Comparison of ENCODE assay signal across 26 mouse cellular contexts in genomic region chr17:28283199-28283598, GRCm38 (mm10). TPM values are rescaled to one million over a fixed set of nuclear protein-coding genes. Genes with fewer than 3 reads are reported as not detected.
A peak's percentile ranks its signal among the peaks of the same experiment; 100 is the strongest.
DNase-seq lines count a peak whose midpoint lies in the region; ATAC-seq and TF ChIP-seq lines count a peak whose summit lies in the region.
"Had no signal": no experiment of that assay in that cellular context is flagged by ENCODE, and none has a peak within 500 bp of the region (broad histone marks: within the 10 kb centered on the region; RNA-seq: fewer than 3 reads in every experiment).

No protein-coding gene starts in this region.

- TF ChIP-seq CTCF in intestine, postnatal 0 days (IDR thresholded peaks at IDR 0.05; ENCODE audit: low read depth): no peak
- TF ChIP-seq CTCF in lung, postnatal 0 days (IDR thresholded peaks at IDR 0.05): no peak
- no peak for TF ChIP-seq CTCF in layer of hippocampus, adult 2 months (conservative IDR thresholded peaks at IDR 0.05)

- H3K4me3 ChIP-seq in intestine, postnatal 0 days (ENCODE audit: low read depth, low read length): no peak overlapping the region
- no peak overlapping the region for H3K4me3 ChIP-seq in intestine, embryonic 15.5 days (replicated peaks)
- no peak overlapping the region for H3K4me3 ChIP-seq in lung, postnatal 0 days (ENCODE audit: low read depth, low read length)
- H3K4me3 ChIP-seq in layer of hippocampus, adult 2 months: no peak overlapping the region
- H3K4me3 ChIP-seq: embryonic facial prominence, embryonic 12.5 days; embryonic facial prominence, embryonic 15.5 days; gastrocnemius, adult 2 months; heart, adult 2 months; heart, embryonic 10.5 days; heart, embryonic 13.5 days; hindbrain, embryonic 15.5 days had no signal

- DNase-seq in lung, postnatal 0 days (ENCODE audit: low spot score): peak; percentile 42
- no peak for DNase-seq in lung, adult 18-20 months
- no peak for DNase-seq in adrenal gland, postnatal 14 days
- no peak for DNase-seq in ovary, adult 18-20 months (ENCODE audit: low spot score)
- no peak for DNase-seq in layer of hippocampus, adult 2 months (ENCODE audit: low spot score in 2 of 2)
- DNase-seq: adrenal gland, adult 2 months; adrenal gland, postnatal 25 days; cerebellum, adult 18-20 months; cerebellum, adult 9-10 months; cerebellum, postnatal 14 days; forebrain, postnatal 0 days; gastrocnemius, adult 2 months; gastrocnemius, postnatal 14 days; heart, adult 2 months; heart, postnatal 14 days; heart, postnatal 4 days had no signal

- no peak for TF ChIP-seq EP300 in lung, postnatal 0 days (IDR thresholded peaks at IDR 0.05)

- H3K27ac ChIP-seq in intestine, postnatal 0 days (ENCODE audit: low read depth, low read length): no peak overlapping the region
- H3K27ac ChIP-seq in intestine, embryonic 15.5 days: no peak overlapping the region
- no peak overlapping the region for H3K27ac ChIP-seq in lung, postnatal 0 days (ENCODE audit: low read length)
- no peak overlapping the region for H3K27ac ChIP-seq in layer of hippocampus, adult 2 months
- H3K27ac ChIP-seq: embryonic facial prominence, embryonic 12.5 days; embryonic facial prominence, embryonic 15.5 days; gastrocnemius, adult 2 months; heart, adult 2 months; heart, embryonic 10.5 days; heart, embryonic 13.5 days; hindbrain, embryonic 15.5 days had no signal

- peak overlapping the region; percentile 37; the same call in 1 of the 2 replicates for H3K4me2 ChIP-seq in intestine, postnatal 0 days (replicated peaks; ENCODE audit: low read depth)
- no peak overlapping the region for H3K4me2 ChIP-seq in intestine, embryonic 15.5 days (replicated peaks)
- no peak overlapping the region for H3K4me2 ChIP-seq in lung, postnatal 0 days (replicated peaks; ENCODE audit: low read depth, low read length)
- H3K4me2 ChIP-seq: embryonic facial prominence, embryonic 12.5 days; embryonic facial prominence, embryonic 15.5 days; heart, embryonic 13.5 days; hindbrain, embryonic 15.5 days had no signal

- 69% methylated on average over 10 of the region's 10 CpGs for WGBS in intestine, postnatal 0 days
- WGBS in intestine, embryonic 15.5 days: 84% methylated on average over 10 of the region's 10 CpGs
- WGBS in lung, postnatal 0 days: 68% methylated on average over 10 of the region's 10 CpGs

- no peak for ATAC-seq in intestine, postnatal 0 days
- no peak for ATAC-seq in intestine, embryonic 15.5 days
- ATAC-seq in lung, postnatal 0 days: no peak
- peak; percentile 36; the same call in 1 of the 2 replicates for ATAC-seq in megakaryocyte, adult 5-6 weeks (ENCODE audit: poor library complexity, severe bottlenecking)
- ATAC-seq: forebrain, embryonic 14.5 days; forebrain, postnatal 0 days; Patski had no signal

- no peaks in the 10 kb centered on the region for H3K27me3 ChIP-seq in intestine, postnatal 0 days (replicated peaks; ENCODE audit: control insufficient read depth, insufficient read depth, low read length)
- no peaks in the 10 kb centered on the region for H3K27me3 ChIP-seq in intestine, embryonic 15.5 days (replicated peaks)
- no peaks in the 10 kb centered on the region for H3K27me3 ChIP-seq in lung, postnatal 0 days (replicated peaks; ENCODE audit: insufficient read depth, low read length)
- H3K27me3 ChIP-seq: embryonic facial prominence, embryonic 12.5 days; embryonic facial prominence, embryonic 15.5 days; heart, embryonic 13.5 days; hindbrain, embryonic 15.5 days; Patski had no signal

- H3K4me1 ChIP-seq in intestine, postnatal 0 days (replicated peaks; ENCODE audit: control insufficient read depth, insufficient read depth, low read length): 0 out of 2 replicates have a peak, but pooled peaks cover 6% of the 10 kb centered on the region
- H3K4me1 ChIP-seq in intestine, embryonic 15.5 days (replicated peaks): peaks cover 74% of the 10 kb centered on the region
- H3K4me1 ChIP-seq in lung, postnatal 0 days (ENCODE audit: insufficient read depth, low read depth, low read length): peaks cover 18% of the 10 kb centered on the region; the same call in 1 of the 2 replicates

- H3K36me3 ChIP-seq in intestine, postnatal 0 days (ENCODE audit: control insufficient read depth, insufficient read depth): no peaks in the 10 kb centered on the region; the same call in 1 of the 2 replicates
- no peaks in the 10 kb centered on the region for H3K36me3 ChIP-seq in intestine, embryonic 15.5 days
- H3K36me3 ChIP-seq in lung, postnatal 0 days (ENCODE audit: insufficient read depth, low read length): no peaks in the 10 kb centered on the region
- H3K36me3 ChIP-seq: heart, embryonic 10.5 days; heart, embryonic 13.5 days; hindbrain, embryonic 15.5 days had no signal

- no peak overlapping the region for H3K9ac ChIP-seq in intestine, postnatal 0 days (ENCODE audit: low read depth, low read length)
- H3K9ac ChIP-seq in intestine, embryonic 15.5 days: no peak overlapping the region
- H3K9ac ChIP-seq in lung, postnatal 0 days (replicated peaks; ENCODE audit: low read depth): no peak overlapping the region
- H3K9ac ChIP-seq: embryonic facial prominence, embryonic 12.5 days; embryonic facial prominence, embryonic 15.5 days; forebrain, postnatal 0 days; heart, embryonic 13.5 days; hindbrain, embryonic 15.5 days had no signal

- H3K9me3 ChIP-seq in intestine, postnatal 0 days (ENCODE audit: control insufficient read depth): no peaks in the 10 kb centered on the region
- H3K9me3 ChIP-seq in intestine, embryonic 15.5 days: no peaks in the 10 kb centered on the region
- H3K9me3 ChIP-seq in lung, postnatal 0 days (ENCODE audit: low read length): no peaks in the 10 kb centered on the region
- H3K9me3 ChIP-seq: embryonic facial prominence, embryonic 12.5 days; embryonic facial prominence, embryonic 15.5 days; heart, embryonic 10.5 days; heart, embryonic 13.5 days; hindbrain, embryonic 15.5 days had no signal

RNA-seq across cellular contexts. Expression of gene Fance, which starts 30.1 kb away (rescaled TPM):
- 10.3 and 11.0 TPM in 2 replicates for polyA plus RNA-seq in intestine, postnatal 0 days (2015; fragmentation: Nextera tagmentation; extraction: Ambion mirVana)
- 22.7 and 29.8 TPM in 2 replicates for polyA plus RNA-seq in intestine, embryonic 15.5 days (2015; fragmentation: Nextera tagmentation; extraction: Ambion mirVana)
- 21.8 and 24.3 TPM in 2 replicates for polyA plus RNA-seq in lung, postnatal 0 days (2015; fragmentation: Nextera tagmentation; extraction: Ambion mirVana)
- total RNA-seq in megakaryocyte, adult 5-6 weeks (2015): 11.5 and 11.9 TPM in 2 replicates
- total RNA-seq in megakaryocyte, adult 5-6 weeks (2017): 7.5 and 14.3 TPM in 2 replicates
- 20.5 and 29.6 TPM in 2 replicates for total RNA-seq in adrenal gland, postnatal 14 days (2021)
- 10 to 100 TPM; 30.3 to 34.9 TPM for total RNA-seq in layer of hippocampus, adult 2 months (2021)

RNA-seq across cellular contexts. Expression of gene Rpl10a, which starts 45.1 kb away (rescaled TPM):
- polyA plus RNA-seq in intestine, postnatal 0 days (2015; fragmentation: Nextera tagmentation; extraction: Ambion mirVana): 383 and 417 TPM in 2 replicates
- 639 and 690 TPM in 2 replicates for polyA plus RNA-seq in intestine, embryonic 15.5 days (2015; fragmentation: Nextera tagmentation; extraction: Ambion mirVana)
- 446 and 458 TPM in 2 replicates for polyA plus RNA-seq in lung, postnatal 0 days (2015; fragmentation: Nextera tagmentation; extraction: Ambion mirVana)
- total RNA-seq in megakaryocyte, adult 5-6 weeks (2015): 1,429 and 1,585 TPM in 2 replicates
- 468 and 491 TPM in 2 replicates for total RNA-seq in megakaryocyte, adult 5-6 weeks (2017)
- total RNA-seq in adrenal gland, postnatal 14 days (2021): 814 and 958 TPM in 2 replicates
- 100 to 1,000 TPM; 345 to 350 TPM for total RNA-seq in layer of hippocampus, adult 2 months (2021)

RNA-seq across cellular contexts. Expression of gene Ppard, which starts 50.7 kb away (rescaled TPM):
- 1.7 and 2.1 TPM in 2 replicates for polyA plus RNA-seq in intestine, postnatal 0 days (2015; fragmentation: Nextera tagmentation; extraction: Ambion mirVana)
- polyA plus RNA-seq in intestine, embryonic 15.5 days (2015; fragmentation: Nextera tagmentation; extraction: Ambion mirVana): 1.8 and 1.9 TPM in 2 replicates
- polyA plus RNA-seq in lung, postnatal 0 days (2015; fragmentation: Nextera tagmentation; extraction: Ambion mirVana): 2.4 and 3.0 TPM in 2 replicates
- 19.5 and 19.6 TPM in 2 replicates for total RNA-seq in megakaryocyte, adult 5-6 weeks (2015)
- total RNA-seq in megakaryocyte, adult 5-6 weeks (2017): 4.4 and 8.2 TPM in 2 replicates
- 36.1 and 39.8 TPM in 2 replicates for total RNA-seq in adrenal gland, postnatal 14 days (2021)
- 10 to 100 TPM; 22.1 to 23.0 TPM for total RNA-seq in layer of hippocampus, adult 2 months (2021)
